Mouse (Mus musculus): ENCODE results near the gene Trip12. TPM values are rescaled to one million over a fixed set of nuclear protein-coding genes. Genes with fewer than 3 reads are reported as not detected.

Trip12 gene
- polyA plus RNA-seq, 1 experiment from 2014 or later = 109 TPM

DNA sequence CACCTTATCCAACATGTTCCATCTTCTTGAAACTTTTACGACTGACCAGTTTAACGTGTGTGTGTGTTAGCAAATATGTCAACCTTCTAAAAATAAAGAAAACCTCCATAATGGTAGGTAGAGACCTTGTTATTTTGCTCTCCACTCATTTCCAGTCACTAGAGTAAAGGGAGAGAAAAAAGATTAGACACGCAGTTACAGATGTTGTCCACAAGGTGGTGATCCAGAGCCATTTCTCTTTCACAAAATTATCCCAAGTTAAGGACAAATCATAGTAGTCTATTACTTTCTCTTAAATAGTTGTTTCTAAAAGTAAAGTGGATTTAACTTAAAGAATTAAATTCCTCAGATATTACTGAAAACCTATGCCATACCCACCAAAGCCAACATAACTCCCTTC is 106.5 kb downstream of the Trip12 start:
- no peak overlapping the region for H3K4me2 ChIP-seq (replicated peaks)
- no peak for ATAC-seq (ENCODE audit: low FRiP score)
- H3K27ac ChIP-seq = no peak overlapping the region
- no peak overlapping the region for H3K9ac ChIP-seq
- H3K36me3 ChIP-seq = peaks cover 45% of the 10 kb centered on the region
- H3K4me3 ChIP-seq = no peak overlapping the region
- H3K4me1 ChIP-seq = no peaks in the 10 kb centered on the region
- H3K27me3 ChIP-seq = no peaks in the 10 kb centered on the region
- WGBS = 69% methylated on average over 3 of the region's 3 CpGs
- no peaks in the 10 kb centered on the region for H3K9me3 ChIP-seq (replicated peaks)

DNA sequence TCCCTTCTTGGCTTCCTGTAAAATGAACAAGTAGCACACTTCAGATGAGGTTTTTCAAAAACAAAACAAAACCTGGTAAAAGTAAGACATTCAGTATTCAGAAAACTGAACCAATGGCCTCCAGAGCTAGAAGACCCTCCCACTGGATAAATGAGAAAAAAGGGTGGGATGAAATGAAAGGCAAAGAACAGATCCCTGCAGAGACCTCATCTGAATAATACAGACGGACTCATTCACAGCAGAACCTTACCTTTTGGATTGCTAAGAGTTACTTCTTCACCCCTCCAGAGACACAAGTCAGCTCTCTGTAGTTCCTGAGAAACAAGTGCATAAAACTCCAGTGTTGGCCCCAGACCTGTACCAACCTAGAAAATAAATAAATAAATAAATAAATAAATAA is 108.6 kb downstream of the Trip12 start:
- Histone ChIP-seq H3K4me3 (no peak overlapping the region), H3K9me3 (replicated peaks) (no peaks in the 10 kb centered on the region), H3K4me1 (no peaks in the 10 kb centered on the region), H3K27ac (no peak overlapping the region), H3K27me3 (no peaks in the 10 kb centered on the region), H3K36me3 (peaks cover 37% of the 10 kb centered on the region), H3K4me2 (replicated peaks) (no peak overlapping the region), H3K9ac (no peak overlapping the region)
- no peak for ATAC-seq (ENCODE audit: low FRiP score)
- WGBS = 82% methylated on average over 1 of the region's 1 CpGs

DNA sequence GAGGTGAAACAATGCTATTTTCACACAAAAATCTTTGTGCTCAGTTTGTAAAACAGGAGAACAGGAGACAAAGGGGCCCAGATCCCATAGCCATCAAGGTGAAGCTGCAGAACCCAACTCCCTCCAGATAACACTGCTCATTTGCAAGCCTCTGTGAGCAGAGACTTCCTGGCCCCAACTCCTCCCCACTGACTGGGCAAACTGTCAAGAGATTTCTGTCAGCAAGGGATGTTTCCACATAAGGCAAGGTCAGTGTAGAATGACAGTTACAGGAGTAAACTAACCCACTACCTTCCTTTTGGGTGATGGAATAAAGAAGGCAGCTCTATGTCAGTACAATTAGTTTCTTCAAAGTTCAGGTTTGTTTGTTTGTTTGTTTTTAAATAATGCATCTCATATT is 117.5 kb downstream of the Trip12 start:
- ATAC-seq (ENCODE audit: low FRiP score) = no peak
- Histone ChIP-seq H3K9me3 (replicated peaks) (no peaks in the 10 kb centered on the region), H3K27me3 (no peaks in the 10 kb centered on the region), H3K9ac (no peak overlapping the region), H3K36me3 (peaks cover 42% of the 10 kb centered on the region), H3K27ac (no peak overlapping the region), H3K4me2 (replicated peaks) (no peak overlapping the region), H3K4me3 (no peak overlapping the region), H3K4me1 (no peaks in the 10 kb centered on the region)

GRCm38 (mm10) chr1:84722371-84722770 is 117.9 kb downstream of the Trip12 start:
- H3K36me3 ChIP-seq = peaks cover 40% of the 10 kb centered on the region
- H3K4me1 ChIP-seq = no peaks in the 10 kb centered on the region
- no peaks in the 10 kb centered on the region for H3K27me3 ChIP-seq
- no peak for ATAC-seq (ENCODE audit: low FRiP score)
- 90% methylated on average over 3 of the region's 3 CpGs for WGBS
- no peak overlapping the region for H3K27ac ChIP-seq
- H3K4me2 ChIP-seq (replicated peaks) = no peak overlapping the region
- H3K9ac ChIP-seq = no peak overlapping the region
- H3K9me3 ChIP-seq (replicated peaks) = no peaks in the 10 kb centered on the region
- no peak overlapping the region for H3K4me3 ChIP-seq

DNA sequence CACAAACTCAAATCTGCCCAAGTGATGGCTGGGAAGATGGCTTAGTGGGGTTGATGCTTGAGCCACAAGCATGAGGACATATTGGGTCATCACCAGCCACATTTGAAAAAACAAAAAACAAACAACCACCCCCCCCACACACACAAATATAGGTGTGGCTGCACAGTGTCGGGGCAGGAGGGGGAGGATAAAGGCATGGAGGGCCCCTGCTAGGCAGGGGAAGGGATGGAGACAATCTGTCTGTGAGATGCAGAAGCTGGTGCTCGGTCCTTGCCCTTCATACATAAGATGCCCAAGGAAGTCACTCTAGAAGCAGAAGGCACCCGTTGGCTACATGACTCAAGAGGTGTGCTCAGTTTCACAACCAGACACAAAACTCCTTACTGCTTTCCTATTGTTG is 118.4 kb downstream of the Trip12 start:
- Histone ChIP-seq H3K4me2 (replicated peaks) (no peak overlapping the region), H3K4me3 (no peak overlapping the region), H3K36me3 (peaks cover 39% of the 10 kb centered on the region), H3K9me3 (replicated peaks) (no peaks in the 10 kb centered on the region), H3K27ac (no peak overlapping the region), H3K9ac (no peak overlapping the region), H3K27me3 (no peaks in the 10 kb centered on the region), H3K4me1 (no peaks in the 10 kb centered on the region)
- WGBS = 93% methylated on average over 3 of the region's 3 CpGs
- ATAC-seq (ENCODE audit: low FRiP score) = no peak

DNA sequence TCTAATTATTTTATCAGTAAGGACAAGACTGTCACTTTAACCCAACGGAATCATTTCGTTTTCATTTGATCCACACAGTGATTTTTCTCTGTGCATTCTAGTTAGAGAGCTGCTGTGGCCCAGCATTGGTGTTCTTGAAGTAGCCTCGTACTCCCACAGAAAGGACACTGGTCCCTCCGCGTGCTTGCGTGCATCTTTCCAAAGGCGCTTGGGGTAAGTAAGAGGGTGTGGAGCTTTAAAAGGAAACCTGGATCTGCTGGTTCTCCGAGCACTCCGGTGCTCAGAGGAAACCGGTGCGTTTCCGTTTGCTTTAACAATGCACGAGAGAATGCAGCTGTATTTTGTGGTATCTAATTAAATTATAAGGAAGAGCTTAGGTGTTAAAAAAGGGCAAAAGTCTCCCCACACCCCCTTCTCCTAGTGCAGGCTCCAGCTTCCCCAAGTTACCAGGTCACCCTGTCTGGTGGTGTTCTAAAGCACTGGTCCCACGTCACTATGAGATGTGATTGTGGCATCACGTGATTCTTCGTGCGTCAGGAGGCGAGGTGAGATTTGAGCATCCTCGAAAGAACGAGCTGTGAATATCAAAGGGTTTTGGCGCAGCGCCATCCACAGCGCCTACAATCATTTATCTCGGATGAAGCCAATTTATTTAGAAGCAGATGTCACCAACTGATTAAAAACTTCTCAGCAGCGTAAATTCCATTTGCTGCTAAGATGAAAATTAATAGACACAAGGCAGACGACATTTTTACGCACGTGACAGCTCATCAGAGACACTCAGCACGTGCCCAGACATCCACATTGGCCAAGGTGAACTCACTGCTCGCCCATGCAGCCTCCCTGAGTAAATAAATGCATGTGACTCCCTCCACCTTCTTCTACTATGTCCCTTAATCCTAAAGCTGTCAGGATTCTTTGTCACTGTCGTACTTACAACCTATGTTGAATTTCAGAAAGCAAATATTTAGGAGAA is 130.2 kb downstream of the Trip12 start:
- H3K9me3 ChIP-seq (replicated peaks) = no peaks in the 10 kb centered on the region
- peak overlapping the region; percentile 54 for H3K4me2 ChIP-seq (replicated peaks)
- H3K9ac ChIP-seq = peak overlapping the region; percentile 40; the same call in 1 of the 2 replicates
- peak overlapping the region; percentile 69 for H3K27ac ChIP-seq
- H3K4me1 ChIP-seq = no peaks in the 10 kb centered on the region
- no peaks in the 10 kb centered on the region for H3K36me3 ChIP-seq
- peak overlapping the region; percentile 30 for H3K4me3 ChIP-seq
- ATAC-seq (ENCODE audit: low FRiP score) = peak; percentile 86
- no peaks in the 10 kb centered on the region for H3K27me3 ChIP-seq
- 20% methylated on average over 31 of the region's 31 CpGs for WGBS

GRCm38 (mm10) chr1:84709406-84709805 is 130.9 kb downstream of the Trip12 start:
- Histone ChIP-seq H3K9me3 (replicated peaks) (no peaks in the 10 kb centered on the region), H3K27ac (peak overlapping the region; percentile 69; the same call in 1 of the 2 replicates), H3K4me1 (no peaks in the 10 kb centered on the region), H3K4me2 (replicated peaks) (peak overlapping the region; percentile 54), H3K36me3 (no peaks in the 10 kb centered on the region), H3K4me3 (peak overlapping the region; percentile 30), H3K9ac (no peak overlapping the region), H3K27me3 (no peaks in the 10 kb centered on the region)
- 45% methylated on average over 5 of the region's 5 CpGs for WGBS
- peak; percentile 58; the same call in 1 of the 2 replicates for ATAC-seq (ENCODE audit: low FRiP score)

GRCm38 (mm10) chr1:84700254-84700653 is 140.1 kb downstream of the Trip12 start:
- H3K4me2 ChIP-seq (replicated peaks) = no peak overlapping the region

DNA sequence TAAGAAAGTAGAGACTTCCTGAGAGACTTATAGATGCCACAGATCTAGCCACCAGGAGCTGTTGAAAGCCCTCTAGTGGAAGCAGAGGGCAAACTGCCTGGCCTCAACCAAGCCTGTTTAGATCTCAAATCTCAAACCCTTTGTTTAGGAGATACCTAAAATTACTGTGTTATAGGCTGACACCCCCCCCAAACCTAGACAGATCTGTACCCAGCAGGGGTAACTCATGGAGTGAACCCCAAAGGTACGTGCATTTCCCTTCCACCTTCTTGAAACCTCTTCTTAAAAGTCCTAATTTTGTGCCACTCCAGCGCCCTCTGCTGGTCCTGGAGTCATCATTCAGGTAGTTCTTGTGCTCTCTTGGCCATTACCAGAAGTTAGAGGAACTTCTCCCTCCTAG is 143.2 kb downstream of the Trip12 start:
- H3K27me3 ChIP-seq = peaks cover 13% of the 10 kb centered on the region; the same call in 1 of the 2 replicates
- H3K4me3 ChIP-seq = no peak overlapping the region
- H3K9ac ChIP-seq = no peak overlapping the region
- H3K36me3 ChIP-seq = no peaks in the 10 kb centered on the region
- no peak for ATAC-seq (ENCODE audit: low FRiP score)
- H3K4me2 ChIP-seq (replicated peaks) = no peak overlapping the region
- no peak overlapping the region for H3K27ac ChIP-seq
- 0% methylated on average over 2 of the region's 2 CpGs for WGBS
- peaks cover 17% of the 10 kb centered on the region for H3K4me1 ChIP-seq
- no peaks in the 10 kb centered on the region for H3K9me3 ChIP-seq (replicated peaks)

More at GRCm38 (mm10) chr1:84700254-84700653, 140.1 kb downstream of the Trip12 start:
- no peaks in the 10 kb centered on the region for H3K36me3 ChIP-seq
- no peak overlapping the region for H3K27ac ChIP-seq
- peaks cover 9% of the 10 kb centered on the region for H3K4me1 ChIP-seq
- peaks cover 3% of the 10 kb centered on the region; the same call in 1 of the 2 replicates for H3K27me3 ChIP-seq
- WGBS = 98% methylated on average over 6 of the region's 6 CpGs
- no peak overlapping the region for H3K4me3 ChIP-seq
- no peak for ATAC-seq (ENCODE audit: low FRiP score)
- H3K9me3 ChIP-seq (replicated peaks) = no peaks in the 10 kb centered on the region
- no peak overlapping the region for H3K9ac ChIP-seq

DNA sequence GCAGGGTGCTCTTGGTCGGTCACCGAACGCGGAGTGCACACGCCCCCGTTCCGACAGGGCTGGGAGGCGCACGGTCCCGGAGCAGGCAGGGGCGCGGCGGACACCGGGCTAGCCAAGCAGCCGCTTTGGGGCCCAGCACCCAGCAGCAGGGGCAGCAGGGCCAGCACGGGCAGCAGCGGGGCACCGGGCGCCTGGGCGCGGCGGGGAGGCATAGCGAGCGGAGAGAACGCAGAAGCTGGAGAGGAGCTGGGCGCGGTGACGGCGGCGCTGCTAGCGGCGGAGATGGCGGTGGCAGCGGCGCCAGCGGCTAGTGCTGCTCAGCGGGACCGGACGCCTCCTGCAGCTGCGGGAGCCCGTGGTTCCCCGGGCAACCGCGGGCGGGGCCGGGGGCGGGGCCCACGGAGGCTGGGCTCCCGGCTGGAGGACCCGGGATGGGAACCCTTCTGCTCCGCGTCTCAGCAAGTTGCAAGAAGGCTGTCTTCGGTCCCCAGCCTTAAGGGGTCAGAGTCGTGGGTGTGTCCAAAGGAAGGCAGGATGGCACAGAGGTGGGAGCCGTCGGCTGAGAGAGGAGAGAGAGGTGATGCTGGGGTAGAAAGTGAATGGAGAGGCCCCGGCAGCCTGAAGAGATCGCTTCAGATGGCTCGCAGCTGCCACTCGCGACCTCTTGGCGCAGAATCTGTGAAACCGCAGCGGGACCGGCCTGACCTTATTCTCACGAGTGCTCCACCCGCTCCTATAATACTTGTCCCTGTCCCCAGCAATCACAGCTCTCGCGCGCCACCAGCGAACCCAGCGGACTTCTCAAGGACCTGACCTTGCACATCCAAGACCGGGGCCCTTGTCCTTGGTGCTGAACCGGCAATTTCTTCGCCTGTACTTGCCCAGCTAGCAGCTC is 144.6 kb downstream of the Trip12 start, which contains the start of gene Dner:
Gene Dner (minus strand): TSS at position 705 of the 895 bp plus-strand sequence.
- H3K27ac ChIP-seq = peak within 1 kb of the TSS; percentile 95
- H3K4me1 ChIP-seq = peaks cover 18% of the 10 kb centered on the region
- peaks cover 13% of the 10 kb centered on the region; the same call in 1 of the 2 replicates for H3K27me3 ChIP-seq
- H3K9me3 ChIP-seq (replicated peaks) = no peaks in the 10 kb centered on the region
- peak within 1 kb of the TSS; percentile 83 for H3K4me2 ChIP-seq (replicated peaks)
- H3K4me3 ChIP-seq = peak within 1 kb of the TSS; percentile 84
- peak within 1 kb of the TSS; percentile 85 for H3K9ac ChIP-seq
- peak; percentile 89 for ATAC-seq (ENCODE audit: low FRiP score)
- H3K36me3 ChIP-seq = no peaks in the 10 kb centered on the region
- WGBS = under 1% methylated on average over 74 of the region's 75 CpGs

- Histone ChIP-seq H3K9ac (peak overlapping the region; percentile 85), H3K4me3 (peak overlapping the region; percentile 84), H3K36me3 (no peaks in the 10 kb centered on the region), H3K27ac (peak overlapping the region; percentile 95), H3K4me2 (replicated peaks) (peak overlapping the region; percentile 83), H3K4me1 (peaks cover 22% of the 10 kb centered on the region), H3K27me3 (peaks cover 13% of the 10 kb centered on the region; the same call in 1 of the 2 replicates), H3K9me3 (replicated peaks) (no peaks in the 10 kb centered on the region)
- ATAC-seq (ENCODE audit: low FRiP score) = peak; percentile 72
- WGBS = 8% methylated on average over 26 of the region's 26 CpGs
These were observed 145.4 kb downstream of the Trip12 start for GRCm38 (mm10) chr1:84694688-84695474.

Measured in hindbrain, embryonic 12.5 days (tissue).